Mouse (Mus musculus) gastrocnemius, postnatal 36 days (tissue): ENCODE measurements at regions not wholly inside any gene's neighbourhood (a gene's known extent, or its start where the extent isn't known, plus 50 kb on each side); places are given as distances from the start of the nearest gene placed in this dataset.

Experiments
- DNase-seq, 2 experiments: peaks; one replicate each; pipeline ENCODE4 v3.0.0; 2022
- intact Hi-C: fragments of 180-260 bp; cut with DNase I; formaldehyde crosslinking; loops from one replicate; pipeline ENCODE4 v1.15.1; 2025

- DNase-seq: no peak
- intact Hi-C loops: no loop called here
Measured at GRCm38 (mm10) chr10:23526796-23527195, 176.2 kb upstream of the Eya4 start.

GRCm38 (mm10) chr10:23522664-23523063, 172.1 kb upstream of the Eya4 start:
- no peak for DNase-seq

GRCm38 (mm10) chr10:23493647-23494046, 143.1 kb upstream of the Eya4 start:
- no peak for DNase-seq
- intact Hi-C loops: no loop called here

More at GRCm38 (mm10) chr10:23522664-23523063, 172.1 kb upstream of the Eya4 start:
- intact Hi-C loops: no loop called here

- no peak for DNase-seq
- intact Hi-C loops: no loop called here
Measured at GRCm38 (mm10) chr10:23492971-23493370, 142.4 kb upstream of the Eya4 start.

GRCm38 (mm10) chr10:23488996-23489395, 138.4 kb upstream of the Eya4 start:
- DNase-seq: no peak

GRCm38 (mm10) chr10:23480474-23480873, 129.9 kb upstream of the Eya4 start:
- intact Hi-C loops: no loop called here

More at GRCm38 (mm10) chr10:23488996-23489395, 138.4 kb upstream of the Eya4 start:
- intact Hi-C loops: no loop called here

GRCm38 (mm10) chr10:23478902-23479301, 128.3 kb upstream of the Eya4 start:
- intact Hi-C loops: no loop called here
- DNase-seq: no peak

More at GRCm38 (mm10) chr10:23480474-23480873, 129.9 kb upstream of the Eya4 start:
- DNase-seq: no peak

- DNase-seq: no peak
- intact Hi-C loops: no loop called here
Measured at GRCm38 (mm10) chr10:23477104-23477503, 126.5 kb upstream of the Eya4 start.

GRCm38 (mm10) chr10:23450997-23451396, 100.4 kb upstream of the Eya4 start:
- DNase-seq: no peak
- intact Hi-C loops: no loop called here

GRCm38 (mm10) chr10:23450647-23450979, 100.0 kb upstream of the Eya4 start:
- intact Hi-C loops: no loop called here
- no peak for DNase-seq

GRCm38 (mm10) chr10:23449860-23450646, 99.5 kb upstream of the Eya4 start:
- intact Hi-C loops: no loop called here

GRCm38 (mm10) chr10:23448976-23449859, 98.6 kb upstream of the Eya4 start:
- intact Hi-C loops: no loop called here
- no peak for DNase-seq

More at GRCm38 (mm10) chr10:23449860-23450646, 99.5 kb upstream of the Eya4 start:
- DNase-seq: peak; percentile 6 to 17

- DNase-seq: no peak
- intact Hi-C loops: no loop called here
Measured at GRCm38 (mm10) chr10:23430376-23430775, 79.8 kb upstream of the Eya4 start.

GRCm38 (mm10) chr10:23413794-23414518, 63.4 kb upstream of the Eya4 start:
- no peak for DNase-seq
- intact Hi-C loops: no loop called here

- no peak for DNase-seq
- intact Hi-C loops: loop anchor here (5.0 kb wide), 1 partner anchor 286 kb away; no protein-coding TSS in a partner anchor
Measured at GRCm38 (mm10) chr10:23403351-23403938, 52.9 kb upstream of the Eya4 start.
